In genomic region chr13:49559185-49559584, GRCm38 (mm10) we compare ENCODE assay signal across 9 mouse cellular contexts. TPM values are rescaled to one million over a fixed set of nuclear protein-coding genes. Genes with fewer than 3 reads are reported as not detected.
DNase-seq lines count a peak whose midpoint lies in the region; ATAC-seq and TF ChIP-seq lines count a peak whose summit lies in the region.
"Had no signal": no experiment of that assay in that cellular context is flagged by ENCODE, and none has a peak within 500 bp of the region (broad histone marks: within the 10 kb centered on the region; RNA-seq: fewer than 3 reads in every experiment).

No protein-coding gene starts in this region.

- ATAC-seq in midbrain, embryonic 11.5 days (ENCODE audit: low FRiP score) = 0 out of 2 replicates have a peak, but pooled peaks have one; percentile 35
- ATAC-seq in midbrain, embryonic 13.5 days = no peak
- no peak for ATAC-seq in intestine, embryonic 16.5 days

- no peak overlapping the region for H3K27ac ChIP-seq in midbrain, embryonic 11.5 days (ENCODE audit: low read depth, low read length)
- no peak overlapping the region for H3K27ac ChIP-seq in midbrain, embryonic 13.5 days
- H3K27ac ChIP-seq in cortical plate, adult 2 months (ENCODE audit: insufficient read depth, low read length) = no peak overlapping the region
- no peak overlapping the region for H3K27ac ChIP-seq in intestine, embryonic 16.5 days (ENCODE audit: low read length)
- H3K27ac ChIP-seq: embryonic facial prominence, embryonic 15.5 days; limb, embryonic 15.5 days had no signal

- H3K4me1 ChIP-seq in midbrain, embryonic 11.5 days (ENCODE audit: control insufficient read depth, insufficient read depth, low read length) = no peaks in the 10 kb centered on the region
- H3K4me1 ChIP-seq in midbrain, embryonic 13.5 days (replicated peaks) = no peaks in the 10 kb centered on the region
- no peaks in the 10 kb centered on the region for H3K4me1 ChIP-seq in cortical plate, adult 2 months (ENCODE audit: control insufficient read depth, insufficient read depth, low read length)
- H3K4me1 ChIP-seq in intestine, embryonic 16.5 days (ENCODE audit: control insufficient read depth, insufficient read depth, low read length) = no peaks in the 10 kb centered on the region
- H3K4me1 ChIP-seq: embryonic facial prominence, embryonic 15.5 days; limb, embryonic 15.5 days had no signal

- no peaks in the 10 kb centered on the region for H3K27me3 ChIP-seq in midbrain, embryonic 11.5 days (ENCODE audit: control insufficient read depth, insufficient read depth, low read length)
- H3K27me3 ChIP-seq in midbrain, embryonic 13.5 days = no peaks in the 10 kb centered on the region
- H3K27me3 ChIP-seq in intestine, embryonic 16.5 days (replicated peaks; ENCODE audit: control insufficient read depth, insufficient read depth, low read length) = no peaks in the 10 kb centered on the region
- H3K27me3 ChIP-seq: embryonic facial prominence, embryonic 15.5 days; limb, embryonic 15.5 days had no signal

- peak; percentile 88 for DNase-seq in midbrain, embryonic 11.5 days (ENCODE audit: low spot score, missing footprints)
- DNase-seq in NIH3T3 (ENCODE audit: low read depth) = peak; percentile 56
- DNase-seq in kidney, postnatal 4 days = peak; percentile 69 to 71
- peak; percentile 72 for DNase-seq in testis, postnatal 10 days (ENCODE audit: low spot score)

- TF ChIP-seq CTCF in cortical plate, adult 2 months (IDR thresholded peaks at IDR 0.05; ENCODE audit: extremely low read depth, insufficient read depth, low read length) = peak; percentile 24; the same call in 1 of the 2 replicates

- H3K36me3 ChIP-seq in midbrain, embryonic 11.5 days (ENCODE audit: control insufficient read depth, insufficient read depth, low read length) = no peaks in the 10 kb centered on the region
- no peaks in the 10 kb centered on the region for H3K36me3 ChIP-seq in midbrain, embryonic 13.5 days
- H3K36me3 ChIP-seq in intestine, embryonic 16.5 days (ENCODE audit: control insufficient read depth, insufficient read depth, low read length) = no peaks in the 10 kb centered on the region
- H3K36me3 ChIP-seq: embryonic facial prominence, embryonic 15.5 days; limb, embryonic 15.5 days had no signal

- H3K9ac ChIP-seq in midbrain, embryonic 11.5 days (ENCODE audit: low read length) = no peak overlapping the region
- no peak overlapping the region for H3K9ac ChIP-seq in midbrain, embryonic 13.5 days (replicated peaks)
- no peak overlapping the region for H3K9ac ChIP-seq in intestine, embryonic 16.5 days (ENCODE audit: low read depth, low read length)
- H3K9ac ChIP-seq: embryonic facial prominence, embryonic 15.5 days; limb, embryonic 15.5 days had no signal

- no peaks in the 10 kb centered on the region for H3K9me3 ChIP-seq in midbrain, embryonic 11.5 days (ENCODE audit: control insufficient read depth, low read length)
- no peaks in the 10 kb centered on the region for H3K9me3 ChIP-seq in midbrain, embryonic 13.5 days
- H3K9me3 ChIP-seq in intestine, embryonic 16.5 days (ENCODE audit: control insufficient read depth, low read length) = no peaks in the 10 kb centered on the region
- H3K9me3 ChIP-seq: embryonic facial prominence, embryonic 15.5 days; limb, embryonic 15.5 days had no signal

- no peak overlapping the region for H3K4me2 ChIP-seq in midbrain, embryonic 11.5 days
- H3K4me2 ChIP-seq in midbrain, embryonic 13.5 days (replicated peaks) = no peak overlapping the region
- H3K4me2 ChIP-seq in intestine, embryonic 16.5 days (ENCODE audit: low read depth, low read length) = no peak overlapping the region
- H3K4me2 ChIP-seq: embryonic facial prominence, embryonic 15.5 days; limb, embryonic 15.5 days had no signal

- WGBS in midbrain, embryonic 11.5 days = 35% methylated on average over 2 of the region's 2 CpGs
- 27% methylated on average over 2 of the region's 2 CpGs for WGBS in midbrain, embryonic 13.5 days
- WGBS in intestine, embryonic 16.5 days = 41% methylated on average over 2 of the region's 2 CpGs

- H3K4me3 ChIP-seq in midbrain, embryonic 11.5 days (ENCODE audit: low read depth, low read length) = no peak overlapping the region
- no peak overlapping the region for H3K4me3 ChIP-seq in midbrain, embryonic 13.5 days (replicated peaks)
- no peak overlapping the region for H3K4me3 ChIP-seq in cortical plate, adult 2 months (ENCODE audit: insufficient read depth, low read length)
- no peak overlapping the region for H3K4me3 ChIP-seq in intestine, embryonic 16.5 days (ENCODE audit: low read length)
- H3K4me3 ChIP-seq: embryonic facial prominence, embryonic 15.5 days; limb, embryonic 15.5 days had no signal

- TF ChIP-seq POLR2A in cortical plate, adult 2 months (IDR thresholded peaks at IDR 0.05; ENCODE audit: extremely low read depth, insufficient read depth, low read length) = no peak

RNA-seq across cellular contexts. Expression of gene Aspn, which starts 14.9 kb away (rescaled TPM):
- 0.05 and 0.66 TPM in 2 replicates for polyA plus RNA-seq in midbrain, embryonic 11.5 days (2014; fragmentation: Nextera tagmentation; extraction: Ambion mirVana)
- 0.28 and 0.41 TPM in 2 replicates for polyA plus RNA-seq in midbrain, embryonic 13.5 days (2015; fragmentation: Nextera tagmentation; extraction: Ambion mirVana)
- 1.2 TPM in 2 replicates for polyA plus RNA-seq in cortical plate, adult 2 months (2012; rRNA removed)
- 25.7 and 27.1 TPM in 2 replicates for polyA plus RNA-seq in intestine, embryonic 16.5 days (2015; fragmentation: Nextera tagmentation; extraction: Ambion mirVana)

RNA-seq across cellular contexts. Expression of gene Omd, which starts 23.1 kb away (rescaled TPM):
- 0.32 and 0.38 TPM in 2 replicates for polyA plus RNA-seq in midbrain, embryonic 11.5 days (2014; fragmentation: Nextera tagmentation; extraction: Ambion mirVana)
- polyA plus RNA-seq in midbrain, embryonic 13.5 days (2015; fragmentation: Nextera tagmentation; extraction: Ambion mirVana) = 0.40 and 0.43 TPM in 2 replicates
- 1.6 and 1.9 TPM in 2 replicates for polyA plus RNA-seq in cortical plate, adult 2 months (2012; rRNA removed)
- 0.69 and 1.0 TPM in 2 replicates for polyA plus RNA-seq in intestine, embryonic 16.5 days (2015; fragmentation: Nextera tagmentation; extraction: Ambion mirVana)

RNA-seq across cellular contexts. Expression of gene Ogn, which starts 48.7 kb away (rescaled TPM):
- 10.2 and 12.4 TPM in 2 replicates for polyA plus RNA-seq in midbrain, embryonic 11.5 days (2014; fragmentation: Nextera tagmentation; extraction: Ambion mirVana)
- 6.6 and 6.7 TPM in 2 replicates for polyA plus RNA-seq in midbrain, embryonic 13.5 days (2015; fragmentation: Nextera tagmentation; extraction: Ambion mirVana)
- 5.7 and 7.6 TPM in 2 replicates for polyA plus RNA-seq in cortical plate, adult 2 months (2012; rRNA removed)
- 58.7 and 60.5 TPM in 2 replicates for polyA plus RNA-seq in intestine, embryonic 16.5 days (2015; fragmentation: Nextera tagmentation; extraction: Ambion mirVana)

RNA-seq across cellular contexts. Expression of gene Ecm2, which starts 54.6 kb away (rescaled TPM):
- polyA plus RNA-seq in midbrain, embryonic 11.5 days (2014; fragmentation: Nextera tagmentation; extraction: Ambion mirVana) = 0.55 and 1.2 TPM in 2 replicates
- 1.8 and 2.1 TPM in 2 replicates for polyA plus RNA-seq in midbrain, embryonic 13.5 days (2015; fragmentation: Nextera tagmentation; extraction: Ambion mirVana)
- polyA plus RNA-seq in cortical plate, adult 2 months (2012; rRNA removed) = 3.5 and 3.8 TPM in 2 replicates
- 0.62 and 0.82 TPM in 2 replicates for polyA plus RNA-seq in intestine, embryonic 16.5 days (2015; fragmentation: Nextera tagmentation; extraction: Ambion mirVana)

Comparison
In these comparisons a context has a peak if more than half of its experiments do, and no peak if none do; other contexts are left out.
1. RNA of gene Aspn, which starts 14.9 kb away (polyA plus RNA-seq): 25.7 to 27.1 TPM in intestine, embryonic 16.5 days; 1.2 TPM in cortical plate, adult 2 months, 0.28 to 0.41 TPM in midbrain, embryonic 13.5 days and 0.05 to 0.66 TPM in midbrain, embryonic 11.5 days; every median in the first group is over 10 times any median in the second.
2. Peak in every context shown above with its lines, with median percentiles within 50 percentile points of each other: DNase-seq.